Mouse (Mus musculus) mammary gland, adult 2 months (tissue): ENCODE measurements around the gene Mknk2. TPM values are rescaled to one million over a fixed set of nuclear protein-coding genes. Genes with fewer than 3 reads are reported as not detected.

Experiments used
- polyA plus RNA-seq: library from polyadenylated mRNA; depleted of rRNA; stranded (reverse); fragments of >200 nt; gene quantifications from 2 replicates; pipeline ENCODE4 v1.2.3, GENCODE M21; 2012; ENCODE audit warnings: low replicate concordance; rRNA removed

The Mknk2 gene
- polyA plus RNA-seq = 740 and 1,180 TPM in 2 replicates

GRCm38 (mm10) chr10:80677942-80678436 is at the start of gene Mknk2:
Gene Mknk2, minus strand, starts transcription at chr10:80678112.

GRCm38 (mm10) chr10:80701721-80702535 is 24.0 kb upstream of the Mknk2 start, which contains the start of the genes Mob3a and Izumo4:
Gene Mob3a, minus strand, starts transcription at chr10:80701977.
Gene Izumo4, plus strand, starts transcription at chr10:80702184.

GRCm38 (mm10) chr10:80656863-80657623 is 20.9 kb downstream of the Mknk2 start, which contains the start of gene Btbd2:
Gene Btbd2, minus strand, starts transcription at chr10:80657071.

GRCm38 (mm10) chr10:80622661-80623456 is 55.1 kb downstream of the Mknk2 start, which contains the start of gene Csnk1g2:
Gene Csnk1g2, plus strand, starts transcription at chr10:80622838.

Other genes with a start within 250 kb of the Mknk2 start
- gene Tcf3, start 244.5 kb downstream of the Mknk2 start, polyA plus RNA-seq = 78.7 and 199 TPM in 2 replicates
- not detected in 2 replicates for gene Onecut3, start 183.3 kb downstream of the Mknk2 start, polyA plus RNA-seq
- 0.05 and 0.06 TPM in 2 replicates for gene Atp8b3, start 139.0 kb downstream of the Mknk2 start, polyA plus RNA-seq
- gene Rexo1, start 116.6 kb downstream of the Mknk2 start, polyA plus RNA-seq = 51.6 and 93.8 TPM in 2 replicates
- gene Klf16, start 100.8 kb downstream of the Mknk2 start, polyA plus RNA-seq = 17.2 and 59.7 TPM in 2 replicates
- 205 and 464 TPM in 2 replicates for gene Abhd17a, start 87.8 kb downstream of the Mknk2 start, polyA plus RNA-seq
- 135 and 145 TPM in 2 replicates for gene Scamp4, start 75.2 kb downstream of the Mknk2 start, polyA plus RNA-seq
- gene Adat3, start 75.2 kb downstream of the Mknk2 start, polyA plus RNA-seq = 11.8 and 32.4 TPM in 2 replicates
- gene Gm49322, start 72.1 kb downstream of the Mknk2 start, polyA plus RNA-seq = 2.7 and 3.6 TPM in 2 replicates
- 181 and 382 TPM in 2 replicates for gene Csnk1g2, start 55.3 kb downstream of the Mknk2 start, polyA plus RNA-seq
- 87.3 and 118 TPM in 2 replicates for gene Btbd2, start 21.0 kb downstream of the Mknk2 start, polyA plus RNA-seq
- gene Mob3a, start 23.9 kb upstream of the Mknk2 start, polyA plus RNA-seq = 80.9 and 125 TPM in 2 replicates
- gene Izumo4, start 24.1 kb upstream of the Mknk2 start, polyA plus RNA-seq = 46.0 and 58.0 TPM in 2 replicates
- gene Ap3d1, start 64.2 kb upstream of the Mknk2 start, polyA plus RNA-seq = 127 and 144 TPM in 2 replicates
- 18.6 and 59.0 TPM in 2 replicates for gene Dot1l, start 77.1 kb upstream of the Mknk2 start, polyA plus RNA-seq
- 28.5 and 70.7 TPM in 2 replicates for gene Sf3a2, start 120.1 kb upstream of the Mknk2 start, polyA plus RNA-seq
- 48.7 and 79.2 TPM in 2 replicates for gene Plekhj1, start 120.5 kb upstream of the Mknk2 start, polyA plus RNA-seq
- 0.47 and 3.1 TPM in 2 replicates for gene Amh, start 127.1 kb upstream of the Mknk2 start, polyA plus RNA-seq
- 0.38 and 44.2 TPM in 2 replicates for gene Jsrp1, start 135.4 kb upstream of the Mknk2 start, polyA plus RNA-seq
- gene Oaz1, start 148.5 kb upstream of the Mknk2 start, polyA plus RNA-seq = 1,126 and 1,128 TPM in 2 replicates
- gene Lingo3, start 165.9 kb upstream of the Mknk2 start, polyA plus RNA-seq = 3.3 TPM in 1 of 2 replicates, not detected in the other
- gene Lsm7, start 177.1 kb upstream of the Mknk2 start, polyA plus RNA-seq = 89.6 and 111 TPM in 2 replicates
- 96.5 and 123 TPM in 2 replicates for gene Sppl2b, start 177.2 kb upstream of the Mknk2 start, polyA plus RNA-seq
- gene Tmprss9, start 193.7 kb upstream of the Mknk2 start, polyA plus RNA-seq = 0.13 and 0.14 TPM in 2 replicates
- gene Timm13, start 222.9 kb upstream of the Mknk2 start, polyA plus RNA-seq = 202 and 257 TPM in 2 replicates
- gene Lmnb2, start 240.1 kb upstream of the Mknk2 start, polyA plus RNA-seq = 11.2 and 14.6 TPM in 2 replicates